In the genomic region with DNA sequence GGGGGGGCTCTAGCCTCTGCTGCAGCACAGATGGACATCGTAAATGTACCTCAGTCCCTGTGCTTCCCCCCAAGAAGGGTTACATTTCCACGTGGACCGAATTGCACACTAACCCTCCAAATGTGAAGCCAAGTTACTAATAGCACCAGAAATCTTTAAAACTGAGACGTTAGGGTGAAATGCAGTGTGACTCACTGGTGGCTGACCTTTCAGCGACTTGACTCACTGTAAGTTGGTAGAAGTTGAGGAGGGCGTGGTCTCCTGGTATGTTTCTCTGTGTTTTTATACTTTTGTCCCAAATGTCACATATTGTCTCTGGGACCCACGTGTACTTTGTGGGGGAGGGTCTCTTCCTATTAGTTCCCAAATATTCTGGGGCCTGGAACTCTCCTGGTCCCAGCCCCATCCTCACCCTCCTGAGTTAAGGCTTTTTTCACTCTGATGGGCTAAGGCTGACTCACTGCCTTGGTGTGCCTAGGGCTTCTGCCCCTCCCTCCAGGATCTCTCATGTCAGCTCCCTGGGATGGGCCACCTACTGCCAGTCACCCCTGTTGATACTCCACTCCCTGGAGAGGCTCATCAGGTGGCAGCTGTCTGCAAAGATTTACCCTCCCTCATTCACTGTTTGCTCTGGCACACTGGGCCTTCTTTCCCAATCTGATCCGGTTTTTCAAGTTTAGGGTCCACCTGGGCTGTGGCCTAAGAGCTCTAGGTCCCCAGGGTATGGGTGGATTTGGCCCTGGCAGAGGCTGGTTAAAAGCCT, we compare ENCODE assay signal across 13 mouse cellular contexts. TPM values are rescaled to one million over a fixed set of nuclear protein-coding genes. Genes with fewer than 3 reads are reported as not detected.
DNase-seq lines count a peak whose midpoint lies in the region; ATAC-seq and TF ChIP-seq lines count a peak whose summit lies in the region.
"Had no signal": no experiment of that assay in that cellular context is flagged by ENCODE, and none has a peak within 500 bp of the region (broad histone marks: within the 10 kb centered on the region; RNA-seq: fewer than 3 reads in every experiment).

No protein-coding gene starts in this region.

- no peak for DNase-seq in kidney, postnatal 25 days
- peak; percentile 68 to 70 for DNase-seq in adrenal gland, postnatal 36 days
- DNase-seq in lung, adult 18-20 months, result peak; percentile 85 to 91
- DNase-seq in stomach, postnatal 0 days (ENCODE audit: low spot score), result peak; percentile 78
- no peak for DNase-seq in c-Kit-positive CD71-positive TER-119-positive erythroid progenitor cells, embryonic 14.5 days (ENCODE audit: low spot score)
- no peak for DNase-seq in hindbrain, embryonic 10.5 days (ENCODE audit: low spot score)
- no peak for DNase-seq in kidney, adult 18-20 months
- DNase-seq: cerebellum, postnatal 25 days; midbrain, embryonic 14.5 days; spleen, adult 18-20 months had no signal

- peaks cover 3% of the 10 kb centered on the region; the same call in 1 of the 2 replicates for H3K36me3 ChIP-seq in kidney, embryonic 14.5 days (ENCODE audit: control insufficient read depth, insufficient read depth, low read length)
- no peaks in the 10 kb centered on the region for H3K36me3 ChIP-seq in stomach, postnatal 0 days (ENCODE audit: control insufficient read depth, insufficient read depth, low read length)
- H3K36me3 ChIP-seq in hindbrain, embryonic 10.5 days, result peaks cover 10% of the 10 kb centered on the region

- peak; percentile 50 for TF ChIP-seq EP300 in stomach, postnatal 0 days (optimal IDR thresholded peaks at IDR 0.05)

- H3K27ac ChIP-seq in kidney, embryonic 14.5 days (ENCODE audit: low read depth, low read length), result no peak overlapping the region
- peak overlapping the region; percentile 84 for H3K27ac ChIP-seq in stomach, postnatal 0 days (replicated peaks)
- H3K27ac ChIP-seq in hindbrain, embryonic 10.5 days, result no peak overlapping the region
- H3K27ac ChIP-seq: forebrain, embryonic 13.5 days; heart, embryonic 10.5 days had no signal

- TF ChIP-seq CTCF in stomach, postnatal 0 days (IDR thresholded peaks at IDR 0.05; ENCODE audit: low read depth), result no peak

- H3K4me1 ChIP-seq in kidney, embryonic 14.5 days (ENCODE audit: control insufficient read depth, insufficient read depth, low read length), result no peaks in the 10 kb centered on the region
- no peaks in the 10 kb centered on the region for H3K4me1 ChIP-seq in stomach, postnatal 0 days (replicated peaks; ENCODE audit: control insufficient read depth, insufficient read depth)
- peaks cover 10% of the 10 kb centered on the region for H3K4me1 ChIP-seq in hindbrain, embryonic 10.5 days (replicated peaks)
- H3K4me1 ChIP-seq: heart, embryonic 10.5 days had no signal

- H3K27me3 ChIP-seq in kidney, embryonic 14.5 days (ENCODE audit: control insufficient read depth, insufficient read depth, low read length), result no peaks in the 10 kb centered on the region
- H3K27me3 ChIP-seq in stomach, postnatal 0 days (ENCODE audit: control insufficient read depth, insufficient read depth, low read length), result no peaks in the 10 kb centered on the region
- no peaks in the 10 kb centered on the region for H3K27me3 ChIP-seq in hindbrain, embryonic 10.5 days (ENCODE audit: insufficient read depth, poor library complexity, severe bottlenecking)
- H3K27me3 ChIP-seq: forebrain, embryonic 13.5 days had no signal

- H3K9ac ChIP-seq in kidney, embryonic 14.5 days (ENCODE audit: low read depth, low read length), result no peak overlapping the region
- H3K9ac ChIP-seq in stomach, postnatal 0 days (ENCODE audit: low read length), result no peak overlapping the region
- H3K9ac ChIP-seq: forebrain, embryonic 13.5 days had no signal

- ATAC-seq in kidney, embryonic 14.5 days (ENCODE audit: low FRiP score, low TSS enrichment), result 0 out of 2 replicates have a peak, but pooled peaks have one; percentile 28
- peak; percentile 88 for ATAC-seq in stomach, postnatal 0 days (ENCODE audit: low FRiP score, low TSS enrichment)
- ATAC-seq: forebrain, embryonic 13.5 days had no signal

- 65% methylated on average over 8 of the region's 8 CpGs for WGBS in kidney, embryonic 14.5 days
- 47% methylated on average over 8 of the region's 8 CpGs for WGBS in stomach, postnatal 0 days
- WGBS in hindbrain, embryonic 10.5 days, result 85% methylated on average over 8 of the region's 8 CpGs

- no peak overlapping the region for H3K4me3 ChIP-seq in kidney, embryonic 14.5 days (ENCODE audit: low read length)
- no peak overlapping the region for H3K4me3 ChIP-seq in stomach, postnatal 0 days (ENCODE audit: low read depth, low read length)
- H3K4me3 ChIP-seq in hindbrain, embryonic 10.5 days, result no peak overlapping the region
- H3K4me3 ChIP-seq: forebrain, embryonic 13.5 days; heart, embryonic 10.5 days had no signal

- no peaks in the 10 kb centered on the region for H3K9me3 ChIP-seq in kidney, embryonic 14.5 days (ENCODE audit: control insufficient read depth, low read length)
- H3K9me3 ChIP-seq in stomach, postnatal 0 days (ENCODE audit: control insufficient read depth, low read length), result no peaks in the 10 kb centered on the region
- H3K9me3 ChIP-seq in hindbrain, embryonic 10.5 days, result no peaks in the 10 kb centered on the region
- H3K9me3 ChIP-seq: forebrain, embryonic 13.5 days; heart, embryonic 10.5 days had no signal

- H3K4me2 ChIP-seq in kidney, embryonic 14.5 days (replicated peaks; ENCODE audit: low read depth, low read length), result no peak overlapping the region
- H3K4me2 ChIP-seq in stomach, postnatal 0 days (replicated peaks; ENCODE audit: low read depth), result no peak overlapping the region
- H3K4me2 ChIP-seq: forebrain, embryonic 13.5 days had no signal

RNA-seq across cellular contexts. Expression of gene Baiap2, which starts 33.4 kb away (rescaled TPM):
- polyA plus RNA-seq in kidney, embryonic 14.5 days (2014; fragmentation: Nextera tagmentation; extraction: Ambion mirVana), result 15.7 and 18.2 TPM in 2 replicates
- 10 to 100 TPM; 11.3 to 24.0 TPM for total RNA-seq in adrenal gland, postnatal 36 days (2021)
- 35.1 and 39.2 TPM in 2 replicates for polyA plus RNA-seq in stomach, postnatal 0 days (2015; fragmentation: Nextera tagmentation; extraction: Ambion mirVana)
- 9.8 and 11.0 TPM in 2 replicates for polyA plus RNA-seq in hindbrain, embryonic 10.5 days (2016; fragmentation: Nextera tagmentation; extraction: Ambion mirVana)

Comparison
In these comparisons a context has a peak if more than half of its experiments do, and no peak if none do; other contexts are left out.
1. DNase-seq: peak in adrenal gland, postnatal 36 days (2 of 2), lung, adult 18-20 months (2 of 2) and stomach, postnatal 0 days (single experiment); none in kidney, postnatal 25 days (0 of 2), c-Kit-positive CD71-positive TER-119-positive erythroid progenitor cells, embryonic 14.5 days (single experiment), hindbrain, embryonic 10.5 days (single experiment) and kidney, adult 18-20 months (single experiment).